Mouse (Mus musculus) CD8-positive naive resting alpha-beta T cell, adult 57 days (primary cell): ENCODE results near the gene Maats1. TPM values are rescaled to one million over a fixed set of nuclear protein-coding genes. Genes with fewer than 3 reads are reported as not detected.

ENCODE experiments used
- total RNA-seq: library from RNA; stranded (reverse); gene quantifications from one replicate; pipeline ENCODE4 v1.2.4, GENCODE M21; 2023

Gene Maats1
- total RNA-seq, result not detected

DNA sequence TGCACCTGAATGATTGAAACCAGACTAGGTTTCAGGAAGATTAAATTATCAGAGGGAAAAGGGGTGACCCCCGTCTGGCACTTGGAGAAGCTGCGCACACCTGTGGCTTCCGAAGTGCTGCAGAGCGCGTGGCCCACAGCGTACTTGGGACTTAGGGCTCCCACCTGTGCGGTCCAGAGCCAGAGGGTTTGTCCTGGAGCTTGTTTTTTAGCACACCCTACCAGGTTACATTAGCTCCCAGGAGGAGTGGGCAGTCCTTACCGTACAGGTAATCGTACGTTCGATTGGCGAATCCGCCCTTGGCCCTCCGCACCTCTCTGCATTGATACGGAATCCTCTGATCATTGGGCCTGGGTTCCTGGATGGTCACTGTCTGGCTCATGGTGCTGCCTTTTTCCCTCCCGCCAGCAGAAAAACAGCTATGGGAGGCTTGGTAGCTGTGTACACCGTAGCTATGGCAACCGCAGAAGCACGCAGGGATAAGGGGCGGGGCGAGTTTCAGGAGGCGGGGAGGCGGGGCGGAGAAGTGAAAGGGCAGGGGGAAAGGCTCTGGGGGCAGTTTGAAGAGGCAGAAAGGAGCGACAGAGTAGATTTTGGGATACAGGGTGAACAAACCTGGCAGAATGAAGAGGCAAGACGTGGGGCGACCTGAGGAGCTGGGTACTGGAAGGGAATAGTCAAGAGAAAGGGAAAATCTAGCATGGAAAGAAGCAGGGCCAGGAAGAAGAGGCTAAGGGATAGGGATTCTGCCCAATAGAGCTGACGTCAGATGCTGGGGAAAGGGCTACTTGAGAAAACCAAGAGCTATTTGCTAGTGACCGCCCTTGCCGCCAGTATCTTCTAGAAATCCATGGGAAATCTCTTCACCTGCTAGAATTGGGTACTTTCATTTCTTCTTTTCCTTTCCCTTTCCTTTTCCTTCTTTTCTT, at the start of gene Maats1:
TSS of gene Maats1 (minus strand) at position 748 of the 929 bp plus-strand sequence.

DNA sequence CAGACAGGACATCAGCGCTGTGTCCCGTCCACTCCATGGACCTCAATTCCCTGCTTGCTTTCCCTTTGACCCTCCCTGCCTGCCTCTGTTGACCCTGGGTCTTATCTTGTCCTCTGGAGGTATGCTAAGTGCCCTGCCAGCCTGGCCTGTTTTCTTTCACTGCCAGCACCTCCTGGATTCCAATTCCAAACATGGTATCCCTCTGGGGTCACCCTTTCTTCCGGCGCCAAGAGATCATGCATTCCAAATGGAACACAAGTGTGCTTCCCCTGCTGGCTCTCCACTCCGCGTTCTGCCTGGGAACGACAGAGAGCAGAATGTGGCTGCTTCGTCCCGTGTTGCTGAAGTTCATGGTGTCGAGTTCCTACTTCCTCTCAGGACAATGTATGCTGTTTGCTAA, 20.0 kb upstream of the Maats1 start, which contains the start of gene Popdc2:
TSS of gene Popdc2 (plus strand) at position 277 of the 400 bp plus-strand sequence.

DNA sequence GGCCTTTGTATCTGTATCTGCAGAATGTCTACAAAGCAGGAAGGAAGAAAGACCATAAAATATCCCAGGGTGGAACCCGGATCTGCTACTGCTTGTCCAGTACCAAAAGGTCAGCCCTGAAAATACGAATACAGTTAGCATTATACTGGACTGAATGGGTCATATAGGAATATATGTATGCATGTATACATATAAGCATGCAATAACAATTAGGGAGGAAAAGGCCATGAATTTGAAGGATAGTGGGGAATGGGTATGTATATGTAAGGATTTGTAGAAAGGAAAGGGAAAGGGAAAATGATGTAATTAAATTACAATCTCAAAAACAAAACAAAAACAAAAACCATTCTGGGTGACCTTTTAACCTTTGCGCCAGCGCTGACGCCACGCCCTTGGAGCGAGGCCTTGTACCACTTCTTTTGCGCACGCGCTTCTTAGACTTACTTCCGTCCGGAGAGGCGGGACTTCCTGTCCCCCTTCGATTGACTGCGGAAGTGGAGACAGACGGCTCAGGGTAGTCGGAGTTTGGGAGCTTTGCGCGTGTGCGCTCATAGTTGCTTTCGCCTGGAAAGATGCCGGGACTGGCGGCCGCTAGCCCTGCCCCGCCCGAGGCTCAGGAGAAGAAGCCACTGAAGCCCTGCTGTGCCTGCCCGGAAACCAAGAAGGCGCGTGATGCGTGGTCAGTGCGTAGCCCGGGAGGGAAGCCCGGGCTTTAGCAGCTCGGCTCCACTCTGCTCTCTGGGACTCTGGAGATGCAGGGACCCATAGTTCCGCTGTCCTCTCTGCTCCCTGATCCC, 4.8 kb upstream of the Maats1 start, which contains the start of the genes Cox17 and Gm21987:
TSS of gene Cox17 (plus strand) at position 463 of the 797 bp plus-strand sequence.
TSS of gene Gm21987 (plus strand) at position 512 of the 797 bp plus-strand sequence.

DNA sequence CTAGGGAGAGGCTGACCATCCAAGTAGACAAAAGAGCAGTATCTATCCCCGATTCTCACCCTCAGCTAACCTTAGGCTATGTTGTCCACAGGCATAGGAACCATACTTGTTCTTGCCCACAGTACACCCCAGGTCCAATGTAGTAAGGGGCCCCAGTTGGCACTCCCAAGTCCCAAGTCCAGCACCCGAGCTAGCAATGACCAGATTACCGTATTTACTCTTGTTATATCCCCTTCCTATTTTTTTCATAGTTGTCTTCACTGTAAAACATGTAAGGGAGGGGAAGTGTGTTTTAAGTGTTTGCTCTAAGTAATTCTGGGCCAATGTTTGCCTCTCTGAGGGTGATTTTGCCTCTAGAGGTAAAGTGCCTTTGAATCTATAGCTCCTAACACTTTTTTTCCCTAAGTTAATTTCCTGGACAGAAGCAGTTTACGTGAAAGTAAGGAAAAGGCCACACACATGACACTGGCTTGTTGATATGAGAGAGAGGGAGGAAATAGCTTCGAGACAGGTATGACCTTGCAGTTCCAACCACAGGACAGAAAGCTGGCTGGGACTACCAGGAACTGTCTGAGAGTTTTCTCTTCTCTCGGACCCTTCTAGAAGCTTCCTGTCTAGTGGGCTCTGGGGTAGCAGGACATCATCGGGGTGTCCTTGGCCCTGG, 47.1 kb downstream of the Maats1 start, which contains the start of gene Nr1i2:
TSS of gene Nr1i2 (minus strand) at position 140 of the 664 bp plus-strand sequence.

Other genes starting within 250 kb of the Maats1 start
- not detected for gene Nr1i2, start 47.3 kb downstream of the Maats1 start, total RNA-seq
- gene Cox17, start 4.8 kb upstream of the Maats1 start, total RNA-seq, result 66.4 TPM
- not detected for gene Gm21987, start 4.9 kb upstream of the Maats1 start, total RNA-seq
- gene Popdc2, start 20.1 kb upstream of the Maats1 start, total RNA-seq, result not detected
- not detected for gene Pla1a, start 91.0 kb upstream of the Maats1 start, total RNA-seq
- gene Adprh, start 110.6 kb upstream of the Maats1 start, total RNA-seq, result 22.1 TPM
- gene Cd80, start 113.4 kb upstream of the Maats1 start, total RNA-seq, result 1.8 TPM
- 14.4 TPM for gene Timmdc1, start 180.5 kb upstream of the Maats1 start, total RNA-seq
- gene Poglut1, start 208.1 kb upstream of the Maats1 start, total RNA-seq, result 22.0 TPM
- 50.6 TPM for gene Tmem39a, start 216.6 kb upstream of the Maats1 start, total RNA-seq